Mouse (Mus musculus) ES-Bruce4 (cell line): Measurements from ENCODE around the gene Syt16. TPM values are rescaled to one million over a fixed set of nuclear protein-coding genes. Genes with fewer than 3 reads are reported as not detected.

ENCODE experiments used
- H3K27ac ChIP-seq: 2 replicates; pipeline ENCODE4 v1.5.1; 2012; ENCODE audit warnings: low read length, inconsistent platforms; ENCODE audit not compliant: insufficient read depth
- H3K27me3 ChIP-seq: 2 replicates; pipeline ENCODE4 v1.6.1; 2012; ENCODE audit warnings: mild to moderate bottlenecking, low read length, inconsistent platforms; ENCODE audit not compliant: control insufficient read depth, poor library complexity, insufficient read depth, severe bottlenecking
- H3K36me3 ChIP-seq: 2 replicates; pipeline ENCODE4 v1.6.1; 2012; ENCODE audit warnings: inconsistent platforms, mild to moderate bottlenecking, low read length, moderate library complexity; ENCODE audit not compliant: control insufficient read depth, poor library complexity, insufficient read depth, severe bottlenecking
- H3K4me1 ChIP-seq: one replicate; pipeline ENCODE4 v1.8.1; 2011; ENCODE audit warnings: low read length; ENCODE audit not compliant: control insufficient read depth, insufficient read depth
- H3K4me3 ChIP-seq: 2 replicates; pipeline ENCODE4 v1.5.1; 2011; ENCODE audit warnings: low read depth, mild to moderate bottlenecking, low read length
- H3K9ac ChIP-seq: 2 replicates; pipeline ENCODE4 v1.6.1; 2012; ENCODE audit warnings: low read depth, mild to moderate bottlenecking, inconsistent platforms; ENCODE audit not compliant: poor library complexity, severe bottlenecking
- H3K9me3 ChIP-seq: replicated peaks from 2 replicates; pipeline ENCODE4 v1.6.1; 2012; ENCODE audit warnings: mild to moderate bottlenecking, low read length, inconsistent platforms; ENCODE audit not compliant: control insufficient read depth, poor library complexity, insufficient read depth, severe bottlenecking
- CTCF ChIP-seq: IDR thresholded peaks from one replicate; pipeline ENCODE4 v1.8.1; 2011; ENCODE audit warnings: low read depth, low read length
- EP300 ChIP-seq: IDR thresholded peaks from 2 replicates; pipeline ENCODE4 v1.6.1; 2011; ENCODE audit warnings: low read depth, low read length; ENCODE audit not compliant: insufficient read depth
- POLR2A ChIP-seq: IDR thresholded peaks from one replicate; pipeline ENCODE4 v1.8.1; 2011; ENCODE audit warnings: low read length; ENCODE audit not compliant: insufficient read depth
- polyA plus RNA-seq: library from polyadenylated mRNA; stranded (reverse); fragments of >200 nt; gene quantifications from 2 replicates; pipeline ENCODE4 v1.2.4, GENCODE M21; 2011; ENCODE audit warnings: low read depth; ENCODE audit not compliant: missing spikeins, insufficient read depth, insufficient read length

Syt16 gene
- polyA plus RNA-seq, 1 experiment: not detected

GRCm38 (mm10) chr12:73978144-73978543 lies 19.3 kb upstream of the Syt16 start:
- H3K36me3 ChIP-seq: peaks cover 34% of the 10 kb centered on the region

GRCm38 (mm10) chr12:73979667-73980066 lies 17.8 kb upstream of the Syt16 start:
- no peak overlapping the region for H3K9ac ChIP-seq
- H3K27me3 ChIP-seq: no peaks in the 10 kb centered on the region
- peaks cover 39% of the 10 kb centered on the region for H3K36me3 ChIP-seq
- H3K4me1 ChIP-seq: no peaks in the 10 kb centered on the region
- no peak for TF ChIP-seq POLR2A
- no peak for TF ChIP-seq CTCF
- no peak for TF ChIP-seq EP300
- H3K27ac ChIP-seq: no peak overlapping the region
- H3K9me3 ChIP-seq: no peaks in the 10 kb centered on the region
- H3K4me3 ChIP-seq: no peak overlapping the region

More at GRCm38 (mm10) chr12:73978144-73978543, 19.3 kb upstream of the Syt16 start:
- no peaks in the 10 kb centered on the region for H3K27me3 ChIP-seq
- no peak overlapping the region for H3K4me3 ChIP-seq
- no peak for TF ChIP-seq POLR2A
- TF ChIP-seq CTCF: no peak
- no peak for TF ChIP-seq EP300
- H3K27ac ChIP-seq: no peak overlapping the region
- H3K9me3 ChIP-seq: no peaks in the 10 kb centered on the region
- no peaks in the 10 kb centered on the region for H3K4me1 ChIP-seq
- H3K9ac ChIP-seq: no peak overlapping the region

- peaks cover 31% of the 10 kb centered on the region for H3K36me3 ChIP-seq
- H3K27me3 ChIP-seq: no peaks in the 10 kb centered on the region
- H3K27ac ChIP-seq: no peak overlapping the region
Observed at GRCm38 (mm10) chr12:73982533-73982932, 14.9 kb upstream of the Syt16 start.

GRCm38 (mm10) chr12:73986299-73986698 lies 11.2 kb upstream of the Syt16 start:
- TF ChIP-seq EP300 (no peak), POLR2A (no peak), CTCF (no peak)
- Histone ChIP-seq H3K4me3 (no peak overlapping the region), H3K27ac (no peak overlapping the region), H3K27me3 (no peaks in the 10 kb centered on the region), H3K9ac (no peak overlapping the region), H3K4me1 (no peaks in the 10 kb centered on the region), H3K36me3 (peaks cover 17% of the 10 kb centered on the region), H3K9me3 (no peaks in the 10 kb centered on the region)

More at GRCm38 (mm10) chr12:73982533-73982932, 14.9 kb upstream of the Syt16 start:
- Histone ChIP-seq H3K4me3 (no peak overlapping the region), H3K9ac (no peak overlapping the region), H3K4me1 (no peaks in the 10 kb centered on the region), H3K9me3 (no peaks in the 10 kb centered on the region)
- TF ChIP-seq POLR2A: no peak
- TF ChIP-seq EP300: no peak

GRCm38 (mm10) chr12:73988393-73989008 lies 9.0 kb upstream of the Syt16 start:
- Histone ChIP-seq H3K27ac (no peak overlapping the region), H3K36me3 (peaks cover 8% of the 10 kb centered on the region), H3K9me3 (no peaks in the 10 kb centered on the region), H3K27me3 (no peaks in the 10 kb centered on the region), H3K9ac (no peak overlapping the region), H3K4me3 (no peak overlapping the region), H3K4me1 (no peaks in the 10 kb centered on the region)
- TF ChIP-seq EP300 (no peak), POLR2A (no peak), CTCF (no peak)

- H3K27me3 ChIP-seq: no peaks in the 10 kb centered on the region
- H3K4me3 ChIP-seq: no peak overlapping the region
- no peak overlapping the region for H3K27ac ChIP-seq
- H3K9me3 ChIP-seq: no peaks in the 10 kb centered on the region
- no peaks in the 10 kb centered on the region for H3K4me1 ChIP-seq
- H3K9ac ChIP-seq: no peak overlapping the region
- peaks cover 6% of the 10 kb centered on the region for H3K36me3 ChIP-seq
- TF ChIP-seq CTCF (peak; percentile 69), POLR2A (no peak)
Observed at GRCm38 (mm10) chr12:73989594-73989993, 7.9 kb upstream of the Syt16 start.
